Mouse (Mus musculus): Measurements from ENCODE around the gene Gm20532. TPM values are rescaled to one million over a fixed set of nuclear protein-coding genes. Genes with fewer than 3 reads are reported as not detected.

Gene Gm20532
- polyA plus RNA-seq, 1 experiment, result not detected

- H3K27ac ChIP-seq (ENCODE audit: insufficient read depth, low read length), result no peak overlapping the region
- no peak overlapping the region for H3K4me3 ChIP-seq (ENCODE audit: insufficient read depth, low read length)
- H3K4me1 ChIP-seq (ENCODE audit: control insufficient read depth, insufficient read depth, low read length), result no peaks in the 10 kb centered on the region
- TF ChIP-seq POLR2A (IDR thresholded peaks at IDR 0.05; ENCODE audit: low read depth, low read length) (no peak), CTCF (IDR thresholded peaks at IDR 0.05; ENCODE audit: borderline replicate concordance, insufficient read depth, low read length) (no peak)
Measured at GRCm38 (mm10) chr2:26571400-26571799, 15.0 kb upstream of the Gm20532 start.

DNA sequence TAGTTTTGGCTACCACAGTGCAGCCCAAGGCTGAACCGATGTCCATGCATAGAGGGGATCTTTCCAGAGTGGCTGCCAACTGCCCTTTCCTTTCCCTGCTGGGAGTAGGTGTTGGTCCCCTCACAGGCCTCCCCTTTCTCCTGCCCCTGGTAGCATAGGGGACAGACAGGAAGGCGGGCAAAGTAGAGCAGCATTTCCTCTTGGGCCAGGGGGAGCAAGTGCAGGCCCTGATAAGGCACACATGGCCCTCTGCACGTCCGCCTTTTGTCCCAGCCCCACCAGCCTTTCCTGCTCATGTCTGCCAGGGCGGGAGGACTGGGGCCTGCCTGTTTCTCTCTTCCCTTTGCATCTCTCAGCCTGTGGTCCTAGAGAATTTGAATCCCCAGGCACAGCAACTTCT is 14.6 kb upstream of the Gm20532 start:
- Histone ChIP-seq H3K4me3 (ENCODE audit: insufficient read depth, low read length) (no peak overlapping the region), H3K4me1 (ENCODE audit: control insufficient read depth, insufficient read depth, low read length) (no peaks in the 10 kb centered on the region), H3K27ac (ENCODE audit: insufficient read depth, low read length) (no peak overlapping the region)
- TF ChIP-seq POLR2A (IDR thresholded peaks at IDR 0.05; ENCODE audit: low read depth, low read length) (no peak), CTCF (IDR thresholded peaks at IDR 0.05; ENCODE audit: borderline replicate concordance, insufficient read depth, low read length) (no peak)

DNA sequence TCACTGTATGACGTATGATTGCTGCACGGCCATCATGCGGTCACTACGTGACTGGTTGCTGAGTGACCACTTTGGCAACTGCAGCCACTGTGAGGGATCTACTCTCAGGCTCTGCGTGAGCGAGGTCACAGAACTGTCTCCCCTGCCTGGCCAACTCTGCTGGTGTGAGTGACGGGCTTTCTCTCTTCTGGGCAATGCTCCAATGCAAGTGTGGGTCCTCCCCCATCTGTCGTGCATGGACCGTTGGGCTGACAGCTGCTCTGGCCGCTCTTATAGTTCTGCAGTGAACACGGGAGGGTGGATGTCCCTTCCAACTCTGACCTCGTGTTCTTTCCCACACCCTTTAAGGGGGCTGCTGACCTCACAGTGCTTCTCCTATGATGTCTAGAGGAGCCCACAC is 13.0 kb upstream of the Gm20532 start:
- Histone ChIP-seq H3K4me1 (ENCODE audit: control insufficient read depth, insufficient read depth, low read length) (no peaks in the 10 kb centered on the region), H3K27ac (ENCODE audit: insufficient read depth, low read length) (no peak overlapping the region), H3K4me3 (ENCODE audit: insufficient read depth, low read length) (no peak overlapping the region)
- TF ChIP-seq CTCF (IDR thresholded peaks at IDR 0.05; ENCODE audit: borderline replicate concordance, insufficient read depth, low read length) (no peak), POLR2A (IDR thresholded peaks at IDR 0.05; ENCODE audit: low read depth, low read length) (no peak)

DNA sequence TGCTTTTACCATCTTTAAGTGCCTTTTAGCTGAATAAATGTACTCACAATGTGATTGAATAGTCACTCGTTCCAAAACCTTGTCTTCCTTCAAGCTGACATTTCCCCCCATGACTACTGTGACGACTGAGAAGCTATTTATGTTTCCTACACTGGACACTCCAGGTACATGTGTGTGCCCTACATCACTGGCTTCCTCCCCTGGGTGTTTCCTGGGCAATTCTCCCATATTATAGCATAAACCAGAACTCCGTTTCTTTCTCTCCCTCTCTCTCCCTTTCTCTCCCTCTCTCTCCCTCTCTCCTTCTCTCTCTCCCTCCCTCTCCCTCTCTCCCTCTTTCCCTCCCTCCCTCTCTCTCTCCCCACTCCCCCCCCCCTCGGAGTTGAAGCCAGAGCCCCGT is 12.6 kb upstream of the Gm20532 start:
- Histone ChIP-seq H3K4me3 (ENCODE audit: insufficient read depth, low read length) (no peak overlapping the region), H3K27ac (ENCODE audit: insufficient read depth, low read length) (no peak overlapping the region), H3K4me1 (ENCODE audit: control insufficient read depth, insufficient read depth, low read length) (no peaks in the 10 kb centered on the region)
- no peak for TF ChIP-seq CTCF (IDR thresholded peaks at IDR 0.05; ENCODE audit: borderline replicate concordance, insufficient read depth, low read length)
- TF ChIP-seq POLR2A (IDR thresholded peaks at IDR 0.05; ENCODE audit: low read depth, low read length), result no peak

DNA sequence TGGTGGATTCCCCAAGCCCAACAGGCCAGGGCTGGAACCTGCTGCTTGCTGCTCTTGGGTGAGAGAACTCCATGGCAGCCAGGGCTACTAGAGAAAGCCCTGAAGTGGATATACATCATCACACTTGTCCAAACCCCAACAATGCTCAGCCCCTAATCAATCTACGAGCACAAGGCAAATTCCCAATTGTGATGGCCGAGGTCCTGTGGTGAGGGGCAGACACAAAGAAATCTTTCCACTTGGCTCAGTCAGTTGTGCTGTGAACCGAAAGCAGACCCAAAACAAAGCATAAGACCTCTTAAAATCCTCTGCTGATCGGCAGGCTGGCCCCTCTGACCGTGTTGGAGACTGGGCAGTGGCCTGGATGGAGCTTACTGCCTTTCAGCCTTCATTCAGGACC is 11.6 kb upstream of the Gm20532 start:
- Histone ChIP-seq H3K27ac (ENCODE audit: insufficient read depth, low read length) (no peak overlapping the region), H3K4me3 (ENCODE audit: insufficient read depth, low read length) (no peak overlapping the region), H3K4me1 (ENCODE audit: control insufficient read depth, insufficient read depth, low read length) (no peaks in the 10 kb centered on the region)
- TF ChIP-seq POLR2A (IDR thresholded peaks at IDR 0.05; ENCODE audit: low read depth, low read length), result no peak

DNA sequence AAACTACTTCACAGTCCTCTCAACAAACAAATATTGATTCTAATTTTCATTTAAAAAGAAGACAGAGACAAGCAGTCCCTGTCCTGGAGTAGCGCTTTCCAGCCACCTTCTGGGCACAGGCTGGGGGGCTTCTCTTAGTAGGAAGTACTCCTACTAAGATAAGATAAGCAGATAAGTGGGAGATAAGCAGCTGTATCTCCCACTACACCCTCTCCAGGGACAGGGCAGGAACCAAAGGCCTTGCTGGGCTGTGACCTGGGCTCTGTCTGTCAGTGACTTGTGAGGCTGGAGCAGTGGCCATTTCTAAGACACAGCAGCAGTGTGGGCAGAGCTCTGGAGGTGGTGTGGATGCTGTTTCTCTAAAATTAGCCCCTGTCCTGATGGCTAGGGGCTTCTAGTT is 11.1 kb upstream of the Gm20532 start:
- TF ChIP-seq CTCF (IDR thresholded peaks at IDR 0.05; ENCODE audit: borderline replicate concordance, insufficient read depth, low read length) (no peak), POLR2A (IDR thresholded peaks at IDR 0.05; ENCODE audit: low read depth, low read length) (no peak)
- no peak overlapping the region for H3K4me3 ChIP-seq (ENCODE audit: insufficient read depth, low read length)
- no peak overlapping the region for H3K27ac ChIP-seq (ENCODE audit: insufficient read depth, low read length)
- no peaks in the 10 kb centered on the region for H3K4me1 ChIP-seq (ENCODE audit: control insufficient read depth, insufficient read depth, low read length)

DNA sequence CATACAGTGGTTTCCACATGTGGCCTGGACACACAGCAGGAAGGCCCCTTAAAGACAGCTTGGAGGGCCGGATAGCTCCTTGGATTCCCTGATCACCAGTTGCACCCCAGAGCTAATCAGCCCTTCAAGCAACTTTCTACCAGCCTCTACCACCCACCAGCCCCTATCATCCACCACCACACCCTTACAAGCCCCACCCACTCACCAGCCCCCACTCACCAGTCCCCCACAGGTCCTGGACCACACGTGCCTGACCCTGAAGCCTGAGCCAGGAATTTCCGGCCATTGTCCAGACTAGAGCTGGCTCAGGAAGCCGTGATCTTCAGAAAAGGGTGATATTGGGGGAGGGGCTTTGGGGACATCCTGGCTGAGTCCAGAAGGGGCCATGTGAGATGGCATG is 10.6 kb upstream of the Gm20532 start:
- no peak overlapping the region for H3K4me3 ChIP-seq (ENCODE audit: insufficient read depth, low read length)
- no peak for TF ChIP-seq POLR2A (IDR thresholded peaks at IDR 0.05; ENCODE audit: low read depth, low read length)
- no peak for TF ChIP-seq CTCF (IDR thresholded peaks at IDR 0.05; ENCODE audit: borderline replicate concordance, insufficient read depth, low read length)
- no peak overlapping the region for H3K27ac ChIP-seq (ENCODE audit: insufficient read depth, low read length)
- H3K4me1 ChIP-seq (ENCODE audit: control insufficient read depth, insufficient read depth, low read length), result no peaks in the 10 kb centered on the region

- TF ChIP-seq POLR2A (IDR thresholded peaks at IDR 0.05; ENCODE audit: low read depth, low read length) (no peak), CTCF (IDR thresholded peaks at IDR 0.05; ENCODE audit: borderline replicate concordance, insufficient read depth, low read length) (no peak)
- Histone ChIP-seq H3K4me1 (ENCODE audit: control insufficient read depth, insufficient read depth, low read length) (no peaks in the 10 kb centered on the region), H3K27ac (ENCODE audit: insufficient read depth, low read length) (no peak overlapping the region), H3K4me3 (ENCODE audit: insufficient read depth, low read length) (no peak overlapping the region)
Measured at GRCm38 (mm10) chr2:26576462-26576861, 10.0 kb upstream of the Gm20532 start.

DNA sequence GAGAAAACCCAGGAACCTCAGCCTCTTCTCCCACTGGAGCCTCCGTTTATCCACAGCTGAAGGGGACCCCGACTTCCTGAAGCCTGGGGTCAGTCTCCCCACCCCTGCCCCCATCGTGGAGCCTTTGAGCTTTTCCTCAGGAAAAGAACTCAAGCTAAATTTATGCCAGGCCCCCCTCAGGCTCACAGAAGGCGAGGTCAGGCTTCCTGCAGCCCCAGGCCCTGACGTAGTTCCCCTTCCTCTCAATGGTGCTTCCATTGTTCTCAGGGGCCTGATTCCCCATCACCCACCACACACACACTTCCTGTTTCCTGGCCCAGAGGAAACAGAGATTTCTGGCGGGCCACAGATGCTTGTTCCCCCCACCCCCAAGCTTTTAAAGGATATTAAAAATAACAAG is 8.1 kb upstream of the Gm20532 start:
- Histone ChIP-seq H3K4me3 (ENCODE audit: insufficient read depth, low read length) (no peak overlapping the region), H3K27ac (ENCODE audit: insufficient read depth, low read length) (no peak overlapping the region), H3K4me1 (ENCODE audit: control insufficient read depth, insufficient read depth, low read length) (no peaks in the 10 kb centered on the region)
- TF ChIP-seq POLR2A (IDR thresholded peaks at IDR 0.05; ENCODE audit: low read depth, low read length), result no peak
- TF ChIP-seq CTCF (IDR thresholded peaks at IDR 0.05; ENCODE audit: borderline replicate concordance, insufficient read depth, low read length), result no peak

DNA sequence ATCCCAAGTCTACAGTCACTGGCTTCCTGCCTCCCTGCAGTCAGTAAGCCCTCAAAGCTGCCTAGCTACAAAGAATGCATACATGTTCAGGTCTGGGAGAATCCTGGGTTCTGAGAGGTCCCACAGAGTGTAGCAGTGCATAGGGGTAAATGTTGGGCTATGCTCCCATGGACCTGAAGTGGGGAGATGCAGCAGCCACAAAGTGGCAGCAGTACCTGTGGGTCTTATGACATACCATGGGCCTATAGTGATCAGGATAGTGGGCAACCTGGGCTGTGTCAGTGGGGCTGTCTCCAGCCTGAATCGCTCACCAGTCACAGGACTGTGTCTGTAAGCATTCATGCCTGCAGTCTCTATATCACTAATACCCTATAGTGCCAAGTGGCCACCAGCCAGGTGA is 6.7 kb upstream of the Gm20532 start, which contains the start of gene Egfl7:
TSS of gene Egfl7 (plus strand) at position 301 of the 400 bp plus-strand sequence.
- Histone ChIP-seq H3K4me1 (ENCODE audit: control insufficient read depth, insufficient read depth, low read length) (no peaks in the 10 kb centered on the region), H3K4me3 (ENCODE audit: insufficient read depth, low read length) (no peak within 1 kb of the TSS), H3K27ac (ENCODE audit: insufficient read depth, low read length) (no peak within 1 kb of the TSS)
- no peak for TF ChIP-seq POLR2A (IDR thresholded peaks at IDR 0.05; ENCODE audit: low read depth, low read length)
- no peak for TF ChIP-seq CTCF (IDR thresholded peaks at IDR 0.05; ENCODE audit: borderline replicate concordance, insufficient read depth, low read length)

- H3K4me1 ChIP-seq (ENCODE audit: control insufficient read depth, insufficient read depth, low read length), result no peaks in the 10 kb centered on the region
- no peak overlapping the region for H3K27ac ChIP-seq (ENCODE audit: insufficient read depth, low read length)
- TF ChIP-seq CTCF (IDR thresholded peaks at IDR 0.05; ENCODE audit: borderline replicate concordance, insufficient read depth, low read length) (no peak), POLR2A (IDR thresholded peaks at IDR 0.05; ENCODE audit: low read depth, low read length) (no peak)
- H3K4me3 ChIP-seq (ENCODE audit: insufficient read depth, low read length), result no peak overlapping the region
Measured at GRCm38 (mm10) chr2:26580751-26581150, 5.7 kb upstream of the Gm20532 start.

All from embryonic fibroblast, embryonic 13.5 days (primary cell).